Mouse (Mus musculus): Measurements from ENCODE around the gene Dop1a.

DNA sequence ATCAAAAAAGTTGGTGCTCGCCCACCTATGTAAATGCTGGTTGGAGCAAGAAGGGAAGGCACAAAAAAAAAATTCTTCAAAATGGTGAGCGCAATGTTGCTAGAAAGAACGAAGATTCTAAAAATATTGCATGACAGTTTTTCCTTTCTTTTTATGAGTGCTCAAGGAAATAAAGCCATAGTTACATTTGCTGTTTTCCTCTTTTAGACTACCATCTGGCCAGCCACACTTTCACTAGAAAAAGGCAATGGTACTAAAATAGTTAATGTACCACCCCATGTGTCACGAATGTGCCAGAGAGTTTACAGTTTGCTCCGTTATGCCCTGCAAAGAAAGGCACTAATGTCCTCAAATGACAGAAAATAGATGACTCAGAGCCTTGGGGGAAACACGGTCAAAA lies 47.6 kb upstream of the Dop1a start:
- TF ChIP-seq CTCF (IDR thresholded peaks at IDR 0.05; ENCODE audit: borderline replicate concordance, extremely low read depth, insufficient read depth, insufficient read length) (no peak), POLR2A (IDR thresholded peaks at IDR 0.05; ENCODE audit: borderline replicate concordance, extremely low read depth, insufficient read depth, insufficient read length, poor library complexity, severe bottlenecking) (no peak)
